Mouse (Mus musculus): Measurements from ENCODE around the gene Skint9.
"Not testable (repeated sequence)": the region's sequence is repeated elsewhere in the genome, so short reads cannot be mapped to it uniquely, and the experiment has no call there.

The Skint9 gene

GRCm38 (mm10) chr4:112433885-112434284, at the start of gene Skint9:
Gene Skint9 (minus strand): TSS chr4:112433985.
- no peak for DNase-seq

- DNase-seq, result no peak
Measured at GRCm38 (mm10) chr4:112432685-112433084, 1.1 kb downstream of the Skint9 start.

GRCm38 (mm10) chr4:112432223-112432622, 1.6 kb downstream of the Skint9 start:
- no peak for DNase-seq

GRCm38 (mm10) chr4:112349111-112349510, 84.7 kb downstream of the Skint9 start:
- not testable (repeated sequence) for DNase-seq
